Mouse (Mus musculus) CH12.LX (cell line): ENCODE results near the gene Fam160a1. TPM values are rescaled to one million over a fixed set of nuclear protein-coding genes. Genes with fewer than 3 reads are reported as not detected.

ENCODE experiments used
- DNase-seq: peaks from one replicate; pipeline ENCODE4 v3.0.0-alpha.2; 2013; ENCODE audit errors: extremely low read depth
- H3K27ac ChIP-seq: 2 replicates; pipeline ENCODE4 v1.5.1; 2012; ENCODE audit warnings: low read depth, mild to moderate bottlenecking, control low read depth, moderate library complexity; ENCODE audit not compliant: insufficient read depth
- H3K27me3 ChIP-seq: replicated peaks from 2 replicates; pipeline ENCODE3; 2012; ENCODE audit warnings: inconsistent platforms
- H3K36me3 ChIP-seq, 2 experiments: replicated peaks in 1 of 2; 2 replicates each; pipeline versions ENCODE3 to v1.6.1; 2012; ENCODE audit warnings: inconsistent platforms in 1 of 2, low read length in 1 of 2, mild to moderate bottlenecking in 1 of 2, mixed read lengths in 1 of 2, moderate library complexity in 1 of 2; ENCODE audit not compliant: control insufficient read depth in 1 of 2, insufficient read depth in 1 of 2
- H3K4me1 ChIP-seq, 2 experiments: 2 replicates each; pipeline ENCODE4 v1.6.1; 2012; ENCODE audit warnings: inconsistent platforms in 1 of 2, moderate library complexity in 1 of 2; ENCODE audit not compliant: insufficient read depth in 2 of 2, control insufficient read depth in 1 of 2
- H3K4me2 ChIP-seq: 2 replicates; pipeline ENCODE4 v1.6.1; 2012; ENCODE audit warnings: low read depth, mild to moderate bottlenecking, control low read depth; ENCODE audit not compliant: poor library complexity, insufficient read depth, severe bottlenecking
- H3K4me3 ChIP-seq, 3 experiments: fragments of 150-350 bp in 1 of 3; sonication (generic) in 1 of 3; replicated peaks in 1 of 3; 2 replicates each; pipeline versions ENCODE3 to v1.5.1; 2011 to 2012; ENCODE audit warnings: low read depth in 2 of 3, low read length in 2 of 3, mild to moderate bottlenecking in 2 of 3, moderate library complexity in 2 of 3, control low read depth in 1 of 3, improper control_type of control experiment in 1 of 3, inconsistent platforms in 1 of 3, mixed read lengths in 1 of 3; ENCODE audit not compliant: poor library complexity in 1 of 3
- H3K79me2 ChIP-seq: replicated peaks from 2 replicates; pipeline ENCODE4 v1.6.1; 2012; ENCODE audit warnings: mild to moderate bottlenecking, moderate library complexity; ENCODE audit not compliant: control insufficient read depth, poor library complexity, insufficient read depth, severe bottlenecking; ENCODE audit errors: extremely low read depth
- H3K9ac ChIP-seq: 2 replicates; pipeline ENCODE4 v1.6.1; 2012; ENCODE audit warnings: low read depth, mild to moderate bottlenecking, control low read depth, moderate library complexity; ENCODE audit not compliant: insufficient read depth
- H3K9me3 ChIP-seq: replicated peaks from 2 replicates; pipeline ENCODE3; 2012; ENCODE audit warnings: low read length, inconsistent platforms, mixed read lengths
- E2F4 ChIP-seq: IDR thresholded peaks from 2 replicates; pipeline ENCODE4 v1.6.1; 2011; ENCODE audit warnings: low read depth, low read length, improper control_type of control experiment; ENCODE audit not compliant: insufficient replicate concordance
- ELF1 ChIP-seq: IDR thresholded peaks from 2 replicates; pipeline ENCODE4 v1.6.1; 2014; ENCODE audit warnings: low read depth, mild to moderate bottlenecking, inconsistent platforms, low read length, improper control_type of control experiment
- EP300 ChIP-seq: IDR thresholded peaks from 2 replicates; pipeline ENCODE4 v1.6.1; 2011; ENCODE audit warnings: low read length, improper control_type of control experiment
- GABPA ChIP-seq: IDR thresholded peaks from 2 replicates; pipeline ENCODE4 v1.6.1; 2012; ENCODE audit warnings: low read depth, low read length, improper control_type of control experiment, inconsistent platforms; ENCODE audit not compliant: insufficient replicate concordance
- JUN ChIP-seq: IDR thresholded peaks from 2 replicates; pipeline ENCODE4 v1.6.1; 2011; ENCODE audit warnings: low read depth, mild to moderate bottlenecking, low read length, improper control_type of control experiment, moderate library complexity; ENCODE audit not compliant: insufficient read depth
- JUND ChIP-seq: conservative IDR thresholded peaks from 2 replicates; pipeline ENCODE4 v1.6.1; 2011; ENCODE audit warnings: low read depth, low read length, improper control_type of control experiment
- MAFK ChIP-seq: IDR thresholded peaks from 2 replicates; pipeline ENCODE4 v1.6.1; 2011; ENCODE audit warnings: low read length, improper control_type of control experiment; ENCODE audit not compliant: insufficient replicate concordance
- MAX ChIP-seq: IDR thresholded peaks from 2 replicates; pipeline ENCODE4 v1.6.1; 2011; ENCODE audit warnings: low read length, improper control_type of control experiment
- MEF2A ChIP-seq: IDR thresholded peaks from 2 replicates; pipeline ENCODE4 v1.6.1; 2014; ENCODE audit warnings: low read depth, mild to moderate bottlenecking, inconsistent platforms, low read length, improper control_type of control experiment, borderline replicate concordance
- MYC ChIP-seq: IDR thresholded peaks from 2 replicates; pipeline ENCODE4 v1.6.1; 2011; ENCODE audit warnings: low read depth, mild to moderate bottlenecking, improper control_type of control experiment, low read length
- PAX5 ChIP-seq: IDR thresholded peaks from 2 replicates; pipeline ENCODE4 v1.6.1; 2012; ENCODE audit warnings: low read length, inconsistent platforms, mixed read lengths
- POLR2A ChIP-seq: IDR thresholded peaks from 2 replicates; pipeline ENCODE4 v1.6.1; 2011; ENCODE audit warnings: low read depth, mild to moderate bottlenecking, improper control_type of control experiment, low read length
- RAD21 ChIP-seq: IDR thresholded peaks from 2 replicates; pipeline ENCODE4 v1.6.1; 2011; ENCODE audit warnings: low read depth, mild to moderate bottlenecking, low read length, improper control_type of control experiment, moderate library complexity
- SIN3A ChIP-seq: IDR thresholded peaks from 2 replicates; pipeline ENCODE4 v1.6.1; 2012; ENCODE audit warnings: low read length, improper control_type of control experiment, inconsistent platforms
- ZC3H11A ChIP-seq: IDR thresholded peaks from 2 replicates; pipeline ENCODE4 v1.6.1; 2012; ENCODE audit warnings: low read depth, mild to moderate bottlenecking, inconsistent platforms, low read length, improper control_type of control experiment
- ZKSCAN1 ChIP-seq: IDR thresholded peaks from 2 replicates; pipeline ENCODE4 v1.6.1; 2012; ENCODE audit warnings: low read depth, inconsistent platforms, low read length, improper control_type of control experiment, borderline replicate concordance
- ZMIZ1 ChIP-seq: IDR thresholded peaks from 2 replicates; pipeline ENCODE4 v1.6.1; 2012; ENCODE audit warnings: low read depth, mild to moderate bottlenecking, inconsistent platforms, low read length, improper control_type of control experiment
- ZNF384 ChIP-seq: IDR thresholded peaks from 2 replicates; pipeline ENCODE4 v1.6.1; 2012; ENCODE audit warnings: low read depth, low read length, improper control_type of control experiment, inconsistent platforms
- dilution Hi-C: fragments of 300-500 bp; cut with MboI; formaldehyde crosslinking; loops from 2 replicates; pipeline ENCODE4 v1.14.3; 2020; ENCODE audit warnings: low sequenced_read_pairs; ENCODE audit not compliant: extremely low pct_unique_long_range_greater_than_20kb, extremely low pct_ligation_motif_present
- in situ Hi-C: fragments of 300-500 bp; cut with MboI; formaldehyde crosslinking; loops from 3 replicates; pipeline ENCODE4 v1.14.3; 2019; ENCODE audit warnings: low sequenced_read_pairs, low pct_ligation_motif_present, low pct_unique_long_range_greater_than_20kb, mixed read lengths
- polyA plus RNA-seq: library from polyadenylated mRNA; unstranded; fragments of >175 nt; gene quantifications from 2 replicates; pipeline ENCODE4 v1.2.1, GENCODE M21; 2012; ENCODE audit warnings: low read depth; ENCODE audit not compliant: insufficient read length
- total RNA-seq, 2 experiments: library from RNA; depleted of rRNA; stranded (reverse); fragments of 300-350 nt in 1 of 2; fragments of >200 nt in 1 of 2; gene quantifications; 2 replicates each; pipeline ENCODE4 v1.2.3; 2012 to 2014

Fam160a1 gene
- total and polyA plus RNA-seq, 3 experiments: 0.17 to 0.41 (median 0.20) TPM

GRCm38 (mm10) chr3:85649176-85649575, 167.9 kb downstream of the Fam160a1 start:
- dilution Hi-C loops (no loop called here), in situ Hi-C loops (no loop called here)
- Histone ChIP-seq H3K79me2 (no peaks in the 10 kb centered on the region), H3K36me3 (peaks cover 43 to 88% of the 10 kb centered on the region in 2 experiments), H3K4me1 (no peaks in the 10 kb centered on the region), H3K27me3 (no peaks in the 10 kb centered on the region), H3K27ac (no peak overlapping the region), H3K4me3 (no peak overlapping the region), H3K9me3 (no peaks in the 10 kb centered on the region), H3K4me2 (no peak overlapping the region), H3K9ac (no peak overlapping the region)
- TF ChIP-seq ZNF384 (no peak), GABPA (no peak), E2F4 (no peak), JUND (no peak)
- no peak for DNase-seq

GRCm38 (mm10) chr3:85645517-85646004, 171.5 kb downstream of the Fam160a1 start:
- TF ChIP-seq SIN3A (no peak), GABPA (no peak), ZC3H11A (no peak), MAX (no peak), ZKSCAN1 (no peak), E2F4 (no peak), JUND (no peak), JUN (no peak), RAD21 (no peak), EP300 (no peak), MAFK (no peak), ZNF384 (no peak), ZMIZ1 (no peak), MYC (no peak), ELF1 (no peak), MEF2A (no peak), PAX5 (no peak), POLR2A (no peak)
- H3K4me1 ChIP-seq: no peaks in the 10 kb centered on the region
- no peak overlapping the region for H3K4me2 ChIP-seq
- no peaks in the 10 kb centered on the region for H3K79me2 ChIP-seq
- no peaks in the 10 kb centered on the region for H3K9me3 ChIP-seq
- H3K36me3 ChIP-seq: peaks cover 22 to 75% of the 10 kb centered on the region in 2 experiments
- H3K9ac ChIP-seq: no peak overlapping the region
- no peak for DNase-seq
- H3K27me3 ChIP-seq: no peaks in the 10 kb centered on the region
- dilution Hi-C loops: no loop called here
- no peak overlapping the region for H3K4me3 ChIP-seq
- H3K27ac ChIP-seq: no peak overlapping the region
- in situ Hi-C loops: no loop called here
